Mouse (Mus musculus): ENCODE data around the gene Ppp1r12c.
A peak's percentile ranks its signal among the peaks of the same experiment; 100 is the strongest.
"Not testable (repeated sequence)": the region's sequence is repeated elsewhere in the genome, so short reads cannot be mapped to it uniquely, and the experiment has no call there.

The Ppp1r12c gene

DNA sequence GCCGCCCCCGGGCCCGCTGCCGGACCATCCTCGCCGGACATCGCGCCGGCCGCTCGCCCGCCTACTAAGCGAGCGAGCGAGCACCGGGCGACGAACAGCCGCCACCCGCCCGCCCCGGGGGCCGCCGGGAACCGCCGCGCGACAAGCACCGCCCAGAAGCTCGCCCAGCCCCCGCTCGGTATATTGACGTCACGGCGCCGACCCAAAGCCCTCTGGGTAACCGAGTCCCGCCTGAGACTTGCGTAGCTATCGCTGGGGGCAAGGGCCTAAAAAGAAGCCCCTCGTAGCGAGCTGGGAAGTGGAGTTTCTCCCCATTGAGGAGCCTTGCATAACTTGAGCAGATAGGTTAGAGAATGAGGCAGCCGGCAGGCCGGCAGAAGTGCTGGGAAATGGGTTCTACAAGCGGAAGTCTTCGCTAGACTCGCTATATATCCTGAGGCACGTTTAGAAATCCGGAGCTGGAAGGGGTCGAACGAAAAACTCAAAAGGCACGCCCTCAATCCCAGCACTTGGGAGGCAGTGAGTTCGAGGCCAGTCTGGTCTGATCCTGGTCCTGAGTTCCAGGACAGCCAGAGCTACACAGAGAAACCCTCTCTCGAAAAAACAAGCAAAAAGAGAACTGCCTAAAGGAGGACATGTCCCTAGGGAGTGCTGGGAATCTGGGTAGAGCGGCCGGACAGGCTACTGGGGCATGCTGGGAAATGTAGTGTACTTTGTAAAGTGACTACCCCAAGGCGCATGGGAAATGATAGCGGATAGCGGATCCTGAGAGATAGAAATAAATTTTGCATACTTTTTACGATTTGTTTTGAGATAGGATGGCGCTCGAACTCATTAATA, at the start of gene Ppp1r12c:
TSS of gene Ppp1r12c (minus strand) at position 123 of the 840 bp plus-strand sequence.
- peak; percentile 93 for DNase-seq (ENCODE audit: inconsistent ontology term)

DNA sequence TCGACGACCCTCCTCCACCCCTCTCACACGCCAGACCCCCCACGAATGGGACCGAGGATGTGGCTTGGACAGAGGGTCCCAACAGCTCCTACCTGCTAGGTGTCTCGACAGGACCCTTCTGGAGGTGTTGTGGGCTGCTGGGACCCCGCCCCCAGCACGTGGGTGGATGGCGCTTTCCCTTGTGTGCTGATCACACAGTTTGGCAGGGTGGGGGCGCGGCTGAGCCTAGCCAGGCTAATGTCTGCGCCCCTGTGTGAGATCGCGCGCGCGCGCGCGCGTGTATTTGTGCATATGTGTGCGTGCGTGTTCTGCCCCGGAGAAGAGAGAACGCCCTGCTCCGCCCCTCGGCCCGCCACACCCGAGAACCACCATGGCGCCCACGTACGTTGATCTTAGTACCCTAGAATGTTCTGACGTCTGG, 45.8 kb upstream of the Ppp1r12c start, which contains the start of gene Syt5:
TSS of gene Syt5 (minus strand) at position 321 of the 421 bp plus-strand sequence.
- DNase-seq (ENCODE audit: inconsistent ontology term) = peak; percentile 19

DNA sequence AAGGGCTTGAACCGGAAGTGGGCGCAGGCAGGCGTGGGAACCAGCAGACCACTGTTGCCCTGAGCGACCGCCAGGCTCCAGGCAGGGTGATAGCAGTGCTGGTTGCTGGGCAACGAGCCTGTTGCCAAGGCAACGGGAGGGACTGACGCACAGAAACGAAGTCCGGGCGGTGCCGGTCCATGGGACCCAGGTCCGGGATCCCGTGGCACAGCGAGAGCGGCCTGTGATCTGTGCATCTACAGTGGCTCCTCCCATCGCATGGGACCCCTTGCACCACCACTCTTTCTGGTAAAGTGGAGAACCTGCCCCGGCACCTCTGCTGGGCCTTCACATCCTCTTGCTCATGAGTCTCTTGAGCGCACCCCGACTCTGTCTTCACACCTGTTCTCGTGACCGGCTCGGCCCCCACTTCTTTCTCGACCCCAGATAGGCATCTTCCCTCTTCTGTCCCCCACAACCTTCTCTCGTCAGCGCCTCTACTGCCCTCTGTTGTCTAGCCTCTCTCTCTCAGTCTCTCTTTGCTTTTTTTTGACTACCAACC, 45.2 kb upstream of the Ppp1r12c start:
- DNase-seq (ENCODE audit: inconsistent ontology term) = peak; percentile 64

DNA sequence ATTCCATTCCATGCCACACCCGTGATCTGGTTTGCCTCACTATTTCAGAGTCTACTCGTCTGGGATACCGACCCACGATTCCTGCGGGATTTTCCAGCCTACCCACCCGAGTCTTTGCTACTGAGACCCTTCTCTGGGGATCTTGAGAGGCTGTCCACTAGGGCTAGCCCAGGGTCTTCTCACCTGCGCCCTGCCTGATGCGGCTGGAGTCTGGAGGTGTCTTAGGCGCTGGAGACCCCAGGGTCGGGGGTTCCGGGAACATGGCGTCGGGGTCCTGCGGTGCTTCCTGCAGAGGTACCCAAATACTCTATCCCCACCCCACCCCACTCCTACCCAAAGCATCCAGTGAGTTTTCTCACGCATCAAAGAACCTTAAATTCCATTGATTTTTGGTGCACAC, 44.6 kb upstream of the Ppp1r12c start:
- no peak for DNase-seq (ENCODE audit: inconsistent ontology term)

DNA sequence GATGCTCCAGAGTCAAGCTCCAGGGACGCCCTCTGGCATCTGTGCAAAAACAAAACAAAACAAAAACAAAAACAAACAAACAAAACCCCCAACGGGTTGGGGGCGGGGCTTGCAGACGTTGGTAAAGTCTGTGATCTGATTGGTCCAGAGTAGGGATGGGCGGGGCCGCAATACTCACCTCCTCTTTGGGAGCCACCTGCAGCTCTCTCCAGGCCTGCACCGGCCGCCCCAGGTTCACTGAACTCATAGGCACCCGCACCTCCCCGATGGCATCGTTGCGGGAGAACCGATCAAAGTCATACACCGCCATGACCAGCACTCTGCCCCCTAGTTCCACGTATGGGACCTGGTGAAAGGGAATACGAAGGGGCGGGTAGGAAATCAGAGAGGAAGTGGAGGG, 40.5 kb upstream of the Ppp1r12c start:
- DNase-seq (ENCODE audit: inconsistent ontology term) = no peak

DNA sequence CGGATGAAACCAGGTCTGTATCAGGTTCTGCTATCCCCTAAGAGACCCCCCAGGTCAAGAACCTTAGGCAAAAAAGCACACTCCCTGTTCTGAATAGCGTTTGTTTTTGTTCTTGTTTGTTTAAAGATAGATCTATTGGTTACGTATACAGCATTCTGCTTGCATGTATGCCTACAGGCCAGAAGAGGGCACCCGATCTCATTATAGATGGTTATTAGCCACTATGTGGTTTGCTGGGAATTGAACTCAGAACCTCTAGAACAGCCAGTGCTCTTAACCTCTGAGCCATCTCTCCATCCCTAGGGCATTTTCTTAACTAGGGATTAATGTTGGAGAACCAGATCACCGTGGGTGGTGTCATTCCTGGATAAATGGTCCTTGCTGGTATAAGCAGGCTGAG, 39.9 kb upstream of the Ppp1r12c start:
- DNase-seq (ENCODE audit: inconsistent ontology term) = no peak

DNA sequence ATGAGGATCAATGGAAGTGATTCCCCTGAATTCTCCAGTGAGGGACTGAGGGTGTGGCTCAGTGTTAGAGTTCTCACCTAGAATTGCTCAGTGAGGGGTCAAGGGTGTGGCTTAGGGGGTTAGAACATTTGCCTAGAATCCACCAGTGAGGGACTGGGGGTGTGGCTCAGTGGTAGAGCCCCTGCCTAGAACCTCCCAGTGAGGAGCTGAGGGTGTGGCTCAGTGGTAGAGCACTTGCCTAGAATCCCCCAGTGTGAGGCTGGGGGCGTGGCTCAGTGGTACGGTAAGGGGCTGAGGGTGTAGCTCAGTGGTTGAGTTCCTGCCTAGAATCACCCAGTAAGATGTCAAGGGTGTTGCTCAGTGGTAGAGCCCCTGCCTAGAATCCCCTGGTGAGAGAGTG, 37.5 kb upstream of the Ppp1r12c start:
- DNase-seq (ENCODE audit: inconsistent ontology term) = no peak

DNA sequence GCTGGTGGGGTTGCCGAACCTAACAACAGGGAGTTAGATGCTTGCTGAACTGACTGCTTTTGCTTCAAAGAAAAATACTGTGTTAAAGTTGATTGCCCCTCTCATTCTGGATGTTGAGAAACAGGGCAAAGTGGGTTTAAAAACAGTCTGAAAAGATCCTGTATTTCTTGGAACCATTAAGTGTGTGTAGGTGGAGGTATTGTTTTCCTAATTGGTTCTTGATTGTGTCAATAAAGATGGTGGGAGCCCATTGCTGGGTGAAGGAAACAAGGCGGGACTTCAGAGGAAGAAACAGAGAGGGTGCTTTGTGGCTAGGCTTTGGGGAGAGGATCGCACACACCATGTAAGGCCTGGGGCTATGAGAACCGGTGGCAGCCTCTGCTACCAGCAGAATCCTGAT, 35.7 kb upstream of the Ppp1r12c start:
- no peak for DNase-seq (ENCODE audit: inconsistent ontology term)

DNA sequence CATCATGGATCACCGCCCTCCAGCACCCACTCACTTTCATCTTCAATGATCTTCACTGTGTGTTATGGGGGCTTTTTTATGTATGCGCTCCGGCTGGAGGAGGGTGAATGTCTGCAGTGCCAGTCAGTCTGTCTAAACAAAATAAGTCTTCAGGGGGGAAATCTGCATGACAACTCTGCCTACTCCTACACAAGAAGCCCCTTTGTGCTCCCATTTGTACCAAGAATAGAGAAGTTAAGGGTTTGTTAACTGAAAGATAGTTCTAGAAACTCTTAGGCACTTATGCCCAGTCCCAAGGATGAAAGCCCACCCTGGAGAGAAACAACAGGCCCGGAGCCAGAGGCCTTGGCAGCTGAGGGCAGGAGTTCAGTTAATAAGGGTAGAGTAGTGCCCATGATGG, 34.9 kb upstream of the Ppp1r12c start:
- no peak for DNase-seq (ENCODE audit: inconsistent ontology term)

DNA sequence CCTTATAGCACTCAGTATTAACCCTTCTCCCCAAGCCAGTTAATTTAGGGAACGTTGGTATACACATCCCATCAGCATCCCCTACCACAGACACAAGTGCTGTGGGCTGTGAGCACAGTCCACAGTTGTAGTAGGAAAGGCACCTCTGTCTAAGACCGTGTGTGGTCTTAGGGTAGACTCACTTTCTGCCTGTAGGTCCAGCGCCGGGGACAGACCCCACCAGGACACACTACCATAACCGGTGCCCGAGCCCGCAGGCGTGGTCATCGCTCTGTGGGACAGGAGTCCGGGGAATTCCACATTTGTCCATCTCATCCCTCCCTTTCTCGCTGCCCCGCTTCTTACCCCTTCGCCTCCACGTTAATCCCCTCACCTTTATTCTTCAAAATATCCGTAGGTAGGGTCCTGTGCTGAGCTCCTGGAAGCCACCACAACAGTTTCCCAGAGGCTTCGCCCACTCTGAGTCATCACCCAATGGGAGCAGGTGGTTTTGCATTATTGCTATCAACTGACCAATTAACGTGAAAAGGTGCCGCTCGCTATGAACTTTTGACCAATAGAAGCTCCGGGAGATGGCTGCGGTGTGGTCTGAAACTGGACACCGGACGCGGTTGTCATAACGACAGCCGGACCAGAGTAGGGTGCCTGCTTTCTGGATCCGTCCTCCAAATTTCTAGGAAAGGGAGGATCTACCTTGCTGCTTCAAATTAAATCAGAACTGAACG, 30.7 kb upstream of the Ppp1r12c start, which contains the start of gene Dnaaf3:
TSS of gene Dnaaf3 (minus strand) at position 449 of the 725 bp plus-strand sequence.
- peak; percentile 90 for DNase-seq (ENCODE audit: inconsistent ontology term)

DNA sequence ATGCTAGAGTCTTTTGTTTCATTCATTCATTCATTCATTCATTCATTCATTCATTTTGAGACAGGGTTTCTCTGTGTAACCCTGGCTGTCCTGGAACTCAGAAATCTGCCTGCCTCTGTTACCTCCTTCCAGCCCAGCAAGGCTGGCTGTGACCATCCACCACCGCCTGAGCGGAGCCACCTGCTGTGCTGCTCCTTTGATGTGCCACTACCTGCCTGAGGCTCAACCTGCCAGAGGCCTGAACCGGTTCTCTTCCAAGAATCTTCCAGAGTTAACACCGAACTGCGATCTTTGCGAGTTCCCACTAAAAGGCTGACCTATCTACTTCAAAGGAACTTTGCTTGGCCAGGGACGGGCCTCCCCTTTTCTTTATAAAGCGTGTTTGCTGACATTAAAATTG, 28.7 kb upstream of the Ppp1r12c start:
- DNase-seq (ENCODE audit: inconsistent ontology term) = not testable (repeated sequence)

DNA sequence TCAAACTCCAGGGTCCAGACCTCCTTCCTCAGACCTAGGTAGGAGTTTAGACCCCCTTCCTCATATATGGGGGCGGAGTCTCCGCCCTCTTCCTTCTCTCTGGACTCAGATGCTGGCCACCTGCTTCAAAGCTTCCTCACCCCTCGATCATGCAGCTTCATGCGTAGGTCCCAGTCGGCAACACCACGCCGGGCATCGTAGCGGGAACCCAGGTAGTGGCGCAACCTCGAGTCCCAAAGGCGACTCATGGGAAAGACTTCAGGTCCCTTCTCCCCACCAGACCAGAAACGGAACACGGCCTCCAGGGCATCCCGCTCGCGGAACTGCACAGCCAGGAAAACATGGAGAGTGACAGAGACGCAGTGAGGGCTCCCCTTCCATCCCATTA, 25.8 kb upstream of the Ppp1r12c start:
- no peak for DNase-seq (ENCODE audit: inconsistent ontology term)

DNA sequence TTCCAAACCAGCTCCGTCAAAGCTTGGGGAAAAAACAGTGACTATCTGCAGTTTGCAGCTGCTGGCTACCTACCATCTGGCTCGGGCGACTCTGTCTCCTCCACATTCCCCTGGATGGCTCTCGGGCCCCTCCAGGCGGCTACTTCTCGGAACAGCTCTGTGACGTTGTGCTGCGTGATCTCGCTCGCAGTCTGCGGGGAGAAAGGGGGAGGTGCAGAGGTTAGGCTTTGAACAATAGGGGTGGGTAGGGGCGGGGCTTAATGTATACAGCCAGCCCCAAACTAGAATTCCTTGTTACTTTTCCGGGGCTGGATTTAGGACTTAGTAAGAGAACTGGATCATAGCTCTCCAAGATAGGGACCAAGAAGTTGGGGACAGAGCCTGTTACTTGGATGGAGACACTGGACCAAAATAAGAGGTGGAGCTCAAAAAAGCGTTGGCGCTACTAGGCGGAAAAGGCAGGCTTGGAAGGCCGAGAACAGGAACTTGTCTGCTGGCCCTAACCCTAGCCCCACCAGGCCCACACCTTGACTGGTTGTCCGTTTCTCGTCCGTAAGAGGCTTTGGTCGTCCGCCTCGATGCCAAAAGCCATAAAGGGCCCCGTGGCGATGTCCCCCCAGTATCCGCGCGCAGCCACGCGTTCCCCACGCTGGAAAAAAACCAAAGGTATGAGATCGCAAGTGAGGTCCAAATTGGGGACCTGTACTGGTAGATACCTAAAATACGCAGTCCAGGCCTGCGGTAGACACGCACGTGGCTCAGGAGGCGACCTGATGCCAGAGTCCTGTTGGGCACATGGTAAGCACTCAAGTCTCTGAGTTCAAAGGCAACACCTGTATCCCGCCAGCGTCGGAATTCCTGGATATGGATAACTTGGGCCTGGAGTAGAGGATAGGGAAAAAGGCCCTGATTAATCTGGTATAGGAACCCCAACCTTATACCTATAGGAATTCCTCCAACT, 25.1 kb upstream of the Ppp1r12c start:
- peak; percentile 91 for DNase-seq (ENCODE audit: inconsistent ontology term)

DNA sequence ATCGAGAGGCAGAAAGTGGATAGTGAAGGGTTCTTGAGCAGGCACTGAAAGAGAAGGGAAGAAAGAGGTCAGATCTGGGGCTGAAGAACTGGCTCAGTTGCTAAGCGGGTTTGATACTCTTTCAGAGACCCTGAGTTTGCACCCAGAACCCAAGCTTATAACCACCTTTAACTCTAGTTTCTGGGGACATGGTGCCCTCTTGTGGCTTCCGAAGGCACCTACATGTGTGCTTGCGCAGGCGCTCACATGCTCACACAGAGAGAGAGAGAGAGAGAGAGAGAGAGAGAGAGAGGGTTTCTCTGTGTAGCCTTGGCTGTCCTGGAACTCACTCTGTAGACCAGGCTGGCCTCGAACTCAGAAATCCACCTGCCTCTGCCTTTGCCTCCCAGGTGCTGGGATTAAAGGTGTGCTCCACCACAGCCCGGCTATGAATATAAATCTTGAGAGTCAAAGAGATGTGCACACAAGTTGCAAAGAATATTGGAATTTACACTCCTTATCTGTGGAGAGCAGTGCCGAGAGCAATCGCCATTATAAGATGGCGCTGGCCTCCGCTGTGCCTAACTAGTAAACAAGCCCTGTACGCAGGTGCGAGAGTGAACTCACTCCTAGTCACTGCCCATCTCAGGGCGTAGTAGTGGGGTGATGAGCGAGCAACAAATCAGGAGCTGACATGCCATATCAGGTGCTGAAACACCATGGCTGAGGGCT, 22.9 kb upstream of the Ppp1r12c start, which contains the start of gene Tnni3:
TSS of gene Tnni3 (minus strand) at position 18 of the 711 bp plus-strand sequence.
- DNase-seq (ENCODE audit: inconsistent ontology term) = peak; percentile 64

DNA sequence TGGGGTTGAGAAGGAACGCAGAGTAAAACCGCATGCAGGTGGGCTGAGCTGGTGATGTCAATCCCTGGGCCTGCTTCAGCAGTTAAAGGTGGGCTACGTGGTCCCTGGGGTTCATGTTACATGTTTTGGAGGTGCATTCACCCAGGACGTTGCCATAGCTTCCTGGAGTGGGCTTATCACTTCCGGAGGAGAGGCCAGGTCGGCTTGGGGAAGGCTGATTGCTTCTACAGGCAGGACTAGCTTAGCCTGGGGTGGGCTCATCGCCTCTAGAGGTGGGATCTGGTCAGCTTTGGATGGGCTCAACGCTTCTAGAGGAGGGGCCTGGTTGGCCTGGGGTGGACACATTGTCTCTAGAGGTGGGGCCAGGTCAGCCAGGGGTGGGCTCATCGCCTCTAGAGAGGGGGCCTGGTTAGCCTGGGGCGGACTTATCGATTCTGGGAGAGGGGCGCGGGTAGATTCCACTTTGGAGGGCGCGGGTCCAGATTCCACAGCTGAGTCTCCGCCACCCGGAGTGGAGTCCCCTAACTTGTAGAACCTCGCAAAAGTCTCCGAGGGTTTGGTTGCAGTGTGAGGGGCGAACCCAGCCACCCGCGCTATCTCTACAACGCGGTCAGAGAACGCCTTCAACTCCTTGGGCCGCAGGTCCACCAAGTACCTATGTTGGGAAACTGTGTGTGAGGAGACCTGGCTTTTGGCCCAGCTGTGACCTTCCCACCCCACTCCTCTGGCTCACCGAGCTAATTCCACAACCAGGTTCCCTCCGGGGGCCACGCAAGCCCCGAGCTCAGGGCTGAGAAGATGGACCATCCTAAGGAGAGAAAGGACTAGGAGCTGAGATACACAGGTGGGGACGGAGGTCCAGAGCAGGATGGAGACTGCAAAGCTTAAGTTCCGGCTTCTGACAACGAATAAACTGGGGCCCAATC, 22.0 kb upstream of the Ppp1r12c start:
- no peak for DNase-seq (ENCODE audit: inconsistent ontology term)

DNA sequence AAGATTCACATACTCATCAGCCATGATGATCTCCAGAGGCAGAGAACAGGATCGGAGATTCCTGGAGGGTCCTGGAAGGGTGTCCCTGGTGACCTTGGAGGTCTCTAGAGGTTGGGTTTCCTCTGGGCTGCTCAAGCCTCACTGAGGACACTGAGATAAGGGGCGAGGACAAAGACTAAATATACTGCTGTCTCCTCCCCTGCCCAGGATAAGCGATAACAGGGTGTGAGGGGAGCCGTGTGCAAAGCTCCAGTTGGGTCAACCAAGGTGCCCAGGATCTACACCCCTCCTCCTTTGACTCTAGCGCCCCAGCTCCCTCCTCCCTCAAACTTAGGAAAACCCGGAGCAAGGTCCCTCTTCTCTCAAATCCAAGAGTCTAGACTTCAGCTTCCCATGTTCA, 20.8 kb upstream of the Ppp1r12c start:
- DNase-seq (ENCODE audit: inconsistent ontology term) = no peak

DNA sequence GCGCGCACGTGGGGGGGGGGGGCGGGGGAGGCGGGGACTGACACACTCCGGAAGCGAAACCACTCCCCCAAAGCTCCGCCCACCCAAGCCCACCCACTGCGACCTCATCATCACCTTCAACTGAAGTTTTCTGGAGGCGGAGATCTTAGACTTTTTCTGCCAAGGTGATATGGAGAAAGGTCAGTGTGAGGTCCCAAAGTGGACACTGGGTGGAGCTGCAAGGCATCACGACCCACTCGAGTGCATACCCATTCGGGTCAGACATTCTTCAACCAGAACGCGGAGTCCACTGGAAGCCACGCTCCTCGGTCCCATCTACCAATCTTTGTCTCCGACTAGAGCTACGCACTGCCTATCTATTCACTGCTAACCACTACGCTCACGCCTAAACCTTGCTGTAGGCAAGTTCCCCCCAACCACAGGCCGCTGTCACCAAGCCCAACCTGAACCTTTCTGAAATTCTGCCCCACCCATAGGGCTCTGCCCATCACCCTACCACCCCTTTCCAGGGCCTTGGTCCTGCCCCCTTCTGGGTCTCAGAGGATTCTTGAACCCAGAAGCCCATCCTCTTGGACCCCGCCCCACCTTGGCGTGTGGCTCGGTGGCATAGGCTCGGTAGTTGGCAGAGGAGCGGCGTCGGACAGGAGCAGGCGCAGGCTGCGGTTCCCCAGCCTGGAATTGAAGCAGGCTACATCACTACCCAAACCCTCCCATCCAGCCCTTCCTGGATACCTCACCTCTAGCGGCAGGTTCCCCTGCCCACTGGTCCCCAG, 19.9 kb upstream of the Ppp1r12c start:
- DNase-seq (ENCODE audit: inconsistent ontology term) = no peak

DNA sequence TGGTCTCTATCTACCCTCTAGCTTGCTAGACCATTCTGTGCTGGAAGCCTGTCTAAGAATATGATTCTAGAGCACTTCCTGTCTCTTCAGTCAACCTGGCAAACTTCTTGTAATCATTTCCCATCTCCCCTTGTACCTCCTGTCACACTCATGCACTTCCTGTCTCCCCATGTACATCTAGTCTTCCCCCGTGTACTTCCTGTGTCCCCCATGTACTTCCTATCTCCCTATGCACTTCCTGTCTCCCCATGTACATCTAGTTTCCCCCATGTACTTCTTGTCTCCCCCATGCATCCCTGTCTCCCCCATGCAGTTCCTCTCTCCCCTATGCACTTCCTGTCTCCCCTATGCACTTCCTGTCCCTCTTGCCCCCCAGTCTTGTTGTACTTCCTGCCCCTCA, 17.0 kb upstream of the Ppp1r12c start:
- no peak for DNase-seq (ENCODE audit: inconsistent ontology term)
